Mouse (Mus musculus) limb, embryonic 12.5 days (tissue): ENCODE results near the gene Cpsf4l. TPM values are rescaled to one million over a fixed set of nuclear protein-coding genes. Genes with fewer than 3 reads are reported as not detected.
A peak's percentile ranks its signal among the peaks of the same experiment; 100 is the strongest.

Experiments
- ATAC-seq: fragments of 200-750 bp; cut with Nextera tagmentation; 2 replicates; pipeline ENCODE4 v1.8.0; 2017; ENCODE audit warnings: low read depth, moderate TSS enrichment; ENCODE audit not compliant: insufficient number of reproducible peaks, insufficient read depth, low FRiP score, low TSS enrichment
- H3K27ac ChIP-seq: fragments of 300-500 bp; sonication (generic); 2 replicates; pipeline ENCODE4 v1.5.1; 2016; ENCODE audit warnings: mild to moderate bottlenecking, moderate library complexity
- H3K27me3 ChIP-seq: fragments of 300-500 bp; sonication (generic); 2 replicates; pipeline ENCODE4 v1.6.1; 2016; ENCODE audit warnings: mild to moderate bottlenecking, moderate library complexity
- H3K36me3 ChIP-seq: fragments of 300-500 bp; sonication (generic); 2 replicates; pipeline ENCODE4 v1.6.1; 2016; ENCODE audit warnings: mild to moderate bottlenecking, moderate library complexity
- H3K4me1 ChIP-seq: fragments of 300-500 bp; sonication (generic); replicated peaks from 2 replicates; pipeline ENCODE4 v1.6.1; 2016
- H3K4me2 ChIP-seq: fragments of 300-500 bp; sonication (generic); 2 replicates; pipeline ENCODE4 v1.6.1; 2016; ENCODE audit warnings: mild to moderate bottlenecking, moderate library complexity
- H3K4me3 ChIP-seq: fragments of 300-500 bp; sonication (generic); replicated peaks from 2 replicates; pipeline ENCODE4 v1.5.1; 2016; ENCODE audit warnings: mild to moderate bottlenecking
- H3K9ac ChIP-seq: fragments of 300-500 bp; sonication (generic); replicated peaks from 2 replicates; pipeline ENCODE4 v1.6.1; 2016; ENCODE audit warnings: mild to moderate bottlenecking, moderate library complexity
- H3K9me3 ChIP-seq: fragments of 300-500 bp; sonication (generic); 2 replicates; pipeline ENCODE4 v1.6.1; 2016; ENCODE audit warnings: mild to moderate bottlenecking, moderate library complexity
- WGBS: fragments of 180-500 bp; shearing (Covaris S2); methylation state at CpG from one replicate; pipeline ENCODE4 v1.1.7; 2016; 5-methylcytosine and 5-hydroxymethylcytosine counted together
- polyA plus RNA-seq: library from polyadenylated mRNA; unstranded; fragments of >200 nt; fragmentation: Nextera tagmentation; extraction: Ambion mirVana; gene quantifications from 2 replicates; pipeline ENCODE4 v1.2.1, GENCODE M21; 2016

The Cpsf4l gene
- polyA plus RNA-seq, 1 experiment from 2014 or later = 0.75 TPM

- H3K4me2 ChIP-seq = peak overlapping the region; percentile 93
- H3K27me3 ChIP-seq = no peaks in the 10 kb centered on the region
- ATAC-seq = no peak
- 8% methylated on average over 21 of the region's 21 CpGs for WGBS
- peak overlapping the region; percentile 90 for H3K4me3 ChIP-seq
- H3K36me3 ChIP-seq = peaks cover 40% of the 10 kb centered on the region
- no peaks in the 10 kb centered on the region for H3K9me3 ChIP-seq
- peak overlapping the region; percentile 98 for H3K27ac ChIP-seq
- H3K9ac ChIP-seq = peak overlapping the region; percentile 92
- peaks cover 32% of the 10 kb centered on the region for H3K4me1 ChIP-seq
Observed at GRCm38 (mm10) chr11:113748797-113749521, 39.1 kb upstream of the Cpsf4l start.

- 79% methylated on average over 11 of the region's 11 CpGs for WGBS
- H3K36me3 ChIP-seq = peaks cover 50% of the 10 kb centered on the region
- peak overlapping the region; percentile 93 for H3K4me2 ChIP-seq
- peaks cover 29% of the 10 kb centered on the region for H3K4me1 ChIP-seq
- peak overlapping the region; percentile 98; the same call in 1 of the 2 replicates for H3K27ac ChIP-seq
- H3K27me3 ChIP-seq = no peaks in the 10 kb centered on the region
- 0 out of 2 replicates have a peak, but pooled peaks cover 2% of the 10 kb centered on the region for H3K9me3 ChIP-seq
- ATAC-seq = no peak
- H3K9ac ChIP-seq = peak overlapping the region; percentile 92; the same call in 1 of the 2 replicates
- peak overlapping the region; percentile 90 for H3K4me3 ChIP-seq
Observed at GRCm38 (mm10) chr11:113747725-113748380, 38.0 kb upstream of the Cpsf4l start.

GRCm38 (mm10) chr11:113747056-113747455 is 37.2 kb upstream of the Cpsf4l start:
- Histone ChIP-seq H3K4me1 (peaks cover 24% of the 10 kb centered on the region), H3K27ac (peak overlapping the region; percentile 1; the same call in 1 of the 2 replicates), H3K9me3 (0 out of 2 replicates have a peak, but pooled peaks cover 2% of the 10 kb centered on the region), H3K36me3 (peaks cover 58% of the 10 kb centered on the region), H3K4me2 (peak overlapping the region; percentile 93), H3K9ac (no peak overlapping the region), H3K27me3 (no peaks in the 10 kb centered on the region), H3K4me3 (peak overlapping the region; percentile 90; the same call in 1 of the 2 replicates)
- ATAC-seq = no peak
- 56% methylated on average over 16 of the region's 16 CpGs for WGBS

- no peak for ATAC-seq
- Histone ChIP-seq H3K27ac (no peak overlapping the region), H3K36me3 (peaks cover 66% of the 10 kb centered on the region), H3K4me2 (no peak overlapping the region), H3K27me3 (no peaks in the 10 kb centered on the region), H3K9me3 (0 out of 2 replicates have a peak, but pooled peaks cover 2% of the 10 kb centered on the region), H3K9ac (no peak overlapping the region), H3K4me1 (peaks cover 22% of the 10 kb centered on the region), H3K4me3 (no peak overlapping the region)
- WGBS = 73% methylated on average over 4 of the region's 4 CpGs
Observed at GRCm38 (mm10) chr11:113745961-113746360, 36.1 kb upstream of the Cpsf4l start.

- no peak overlapping the region for H3K4me2 ChIP-seq
- WGBS = 96% methylated on average over 1 of the region's 1 CpGs
- 0 out of 2 replicates have a peak, but pooled peaks cover 2% of the 10 kb centered on the region for H3K9me3 ChIP-seq
- H3K27ac ChIP-seq = no peak overlapping the region
- no peaks in the 10 kb centered on the region for H3K27me3 ChIP-seq
- H3K9ac ChIP-seq = no peak overlapping the region
- peaks cover 81% of the 10 kb centered on the region for H3K36me3 ChIP-seq
- no peak overlapping the region for H3K4me3 ChIP-seq
- H3K4me1 ChIP-seq = peaks cover 35% of the 10 kb centered on the region
- ATAC-seq = no peak
Observed at GRCm38 (mm10) chr11:113742998-113743397, 33.2 kb upstream of the Cpsf4l start.

- 68% methylated on average over 7 of the region's 7 CpGs for WGBS
- H3K27me3 ChIP-seq = no peaks in the 10 kb centered on the region
- no peak overlapping the region for H3K9ac ChIP-seq
- no peak overlapping the region for H3K4me3 ChIP-seq
- no peak for ATAC-seq
- H3K4me1 ChIP-seq = peaks cover 52% of the 10 kb centered on the region
- H3K27ac ChIP-seq = no peak overlapping the region
- H3K36me3 ChIP-seq = peaks cover 79% of the 10 kb centered on the region
- no peak overlapping the region for H3K4me2 ChIP-seq
- H3K9me3 ChIP-seq = 0 out of 2 replicates have a peak, but pooled peaks cover 2% of the 10 kb centered on the region
Observed at GRCm38 (mm10) chr11:113740100-113740499, 30.3 kb upstream of the Cpsf4l start.

- ATAC-seq = no peak
Observed at GRCm38 (mm10) chr11:113739213-113739612, 29.4 kb upstream of the Cpsf4l start.

GRCm38 (mm10) chr11:113737912-113738311 is 28.1 kb upstream of the Cpsf4l start:
- no peak overlapping the region for H3K27ac ChIP-seq
- H3K9ac ChIP-seq = no peak overlapping the region
- ATAC-seq = no peak
- peaks cover 74% of the 10 kb centered on the region for H3K4me1 ChIP-seq
- H3K9me3 ChIP-seq = 0 out of 2 replicates have a peak, but pooled peaks cover under 1% of the 10 kb centered on the region
- H3K4me3 ChIP-seq = no peak overlapping the region
- H3K4me2 ChIP-seq = no peak overlapping the region
- H3K27me3 ChIP-seq = no peaks in the 10 kb centered on the region
- peaks cover 64% of the 10 kb centered on the region for H3K36me3 ChIP-seq
- 88% methylated on average over 8 of the region's 8 CpGs for WGBS

More at GRCm38 (mm10) chr11:113739213-113739612, 29.4 kb upstream of the Cpsf4l start:
- no peak overlapping the region for H3K4me3 ChIP-seq
- H3K4me1 ChIP-seq = peaks cover 61% of the 10 kb centered on the region
- no peak overlapping the region for H3K4me2 ChIP-seq
- peaks cover 76% of the 10 kb centered on the region for H3K36me3 ChIP-seq
- H3K27ac ChIP-seq = no peak overlapping the region
- WGBS = 84% methylated on average over 8 of the region's 8 CpGs
- no peaks in the 10 kb centered on the region for H3K27me3 ChIP-seq
- H3K9me3 ChIP-seq = 0 out of 2 replicates have a peak, but pooled peaks cover 2% of the 10 kb centered on the region
- H3K9ac ChIP-seq = no peak overlapping the region

GRCm38 (mm10) chr11:113737553-113737854 is 27.7 kb upstream of the Cpsf4l start:
- H3K27ac ChIP-seq = no peak overlapping the region
- H3K9me3 ChIP-seq = no peaks in the 10 kb centered on the region
- no peak overlapping the region for H3K9ac ChIP-seq
- 85% methylated on average over 3 of the region's 3 CpGs for WGBS
- H3K4me3 ChIP-seq = no peak overlapping the region
- peaks cover 78% of the 10 kb centered on the region for H3K4me1 ChIP-seq
- ATAC-seq = no peak
- no peak overlapping the region for H3K4me2 ChIP-seq
- H3K27me3 ChIP-seq = no peaks in the 10 kb centered on the region
- H3K36me3 ChIP-seq = peaks cover 60% of the 10 kb centered on the region

GRCm38 (mm10) chr11:113736848-113737552 is 27.2 kb upstream of the Cpsf4l start:
- H3K4me2 ChIP-seq = no peak overlapping the region
- H3K9ac ChIP-seq = no peak overlapping the region
- 84% methylated on average over 11 of the region's 11 CpGs for WGBS
- H3K4me1 ChIP-seq = peaks cover 82% of the 10 kb centered on the region
- H3K36me3 ChIP-seq = peaks cover 56% of the 10 kb centered on the region
- ATAC-seq = no peak
- H3K9me3 ChIP-seq = no peaks in the 10 kb centered on the region
- H3K27ac ChIP-seq = no peak overlapping the region
- no peaks in the 10 kb centered on the region for H3K27me3 ChIP-seq
- no peak overlapping the region for H3K4me3 ChIP-seq

- no peak for ATAC-seq
- peaks cover 53% of the 10 kb centered on the region for H3K36me3 ChIP-seq
- no peaks in the 10 kb centered on the region for H3K27me3 ChIP-seq
- H3K4me2 ChIP-seq = no peak overlapping the region
- H3K9me3 ChIP-seq = no peaks in the 10 kb centered on the region
- 61% methylated on average over 6 of the region's 6 CpGs for WGBS
- peak overlapping the region; percentile 29; the same call in 1 of the 2 replicates for H3K27ac ChIP-seq
- peak overlapping the region; percentile 24; the same call in 1 of the 2 replicates for H3K9ac ChIP-seq
- peaks cover 91% of the 10 kb centered on the region for H3K4me1 ChIP-seq
- H3K4me3 ChIP-seq = no peak overlapping the region
Observed at GRCm38 (mm10) chr11:113735151-113735550, 25.3 kb upstream of the Cpsf4l start.
